Mouse (Mus musculus) heart, postnatal 36 days (tissue): ENCODE data around the gene Nkpd1. TPM values are rescaled to one million over a fixed set of nuclear protein-coding genes. Genes with fewer than 3 reads are reported as not detected.
"Not testable (repeated sequence)": the region's sequence is repeated elsewhere in the genome, so short reads cannot be mapped to it uniquely, and the experiment has no call there.

Source experiments
- DNase-seq, 2 experiments: peaks; one replicate each; pipeline ENCODE4 v3.0.0; 2021 to 2022
- intact Hi-C: fragments of 180-260 bp; cut with DNase I; formaldehyde crosslinking; loops from one replicate; pipeline ENCODE4 v1.15.1; 2025
- total RNA-seq, 2 experiments: library from RNA; stranded (reverse); gene quantifications; 2 replicates each; pipeline ENCODE4 v1.2.3; 2021

Nkpd1 gene
- total RNA-seq, 2 experiments from 2014 or later: not detected

GRCm38 (mm10) chr7:19503481-19504068 lies 14.1 kb upstream of the Nkpd1 start:
- intact Hi-C loops: loop anchor here (2.0 to 5.0 kb wide), 3 partner anchors 39 to 115 kb away; no protein-coding TSS in a partner anchor
- peak; percentile 55 to 56 for DNase-seq

DNA sequence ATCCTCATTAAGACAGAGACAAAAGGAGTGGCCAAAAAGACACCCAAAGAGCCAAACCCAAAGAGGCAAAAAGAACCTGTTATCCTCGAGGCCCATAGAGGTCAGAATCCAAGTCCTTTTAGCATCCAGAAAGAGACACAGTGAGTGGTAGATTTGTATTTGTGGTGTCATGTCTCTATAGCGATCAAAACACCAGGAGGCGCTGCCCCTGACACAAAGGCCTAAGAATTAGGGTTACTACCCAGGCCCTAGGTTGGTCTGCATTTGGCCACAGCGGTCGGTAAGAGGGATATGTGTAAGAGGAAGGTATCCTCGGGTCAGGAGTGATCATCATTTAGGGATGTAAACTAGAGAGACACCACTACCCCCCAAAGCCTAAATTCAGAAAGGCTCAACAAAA lies 11.3 kb upstream of the Nkpd1 start:
- DNase-seq: no peak
- intact Hi-C loops: loop anchor here (2.0 kb wide), 1 partner anchor 66 kb away; no protein-coding TSS in a partner anchor

DNA sequence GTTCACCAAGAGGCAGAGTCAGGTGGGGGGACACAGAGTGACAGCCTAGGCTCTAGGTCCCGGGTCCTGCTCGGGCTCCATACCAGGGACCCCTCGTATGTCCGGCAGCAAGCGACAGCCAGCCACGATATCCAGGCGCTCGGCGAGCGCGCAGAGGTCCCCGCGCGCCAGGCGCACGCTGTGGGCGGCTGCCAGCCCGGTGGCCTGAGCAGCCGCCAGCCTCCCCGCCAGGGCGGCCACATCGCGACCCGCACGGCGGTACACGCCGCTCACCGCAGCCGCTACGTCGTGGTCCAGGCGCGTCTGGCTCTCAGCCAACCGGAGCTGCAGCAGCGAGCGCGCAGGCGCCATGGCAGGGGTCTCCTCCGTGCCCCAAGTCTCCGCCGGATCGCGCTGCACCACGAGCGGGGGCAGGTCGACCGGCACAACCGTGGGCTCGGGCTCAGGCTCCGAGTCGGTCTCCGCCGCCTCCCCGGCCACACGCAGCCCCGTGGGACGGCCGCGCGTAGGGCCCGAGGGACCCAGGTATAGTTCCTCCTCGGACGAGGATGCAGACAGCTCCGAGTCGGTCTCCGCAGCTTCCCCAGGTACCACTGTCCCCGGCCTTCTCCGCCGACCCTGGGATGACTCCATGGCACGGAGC lies 10.5 kb upstream of the Nkpd1 start:
- intact Hi-C loops: loop anchor here (1.0 to 2.0 kb wide), 2 partner anchors 48 to 66 kb away; no protein-coding TSS in a partner anchor
- peak; percentile 36 to 42 for DNase-seq

- intact Hi-C loops: loop anchor here (1.0 to 2.0 kb wide), 2 partner anchors 48 to 65 kb away; no protein-coding TSS in a partner anchor
- no peak for DNase-seq
These were observed 10.0 kb upstream of the Nkpd1 start for GRCm38 (mm10) chr7:19507612-19507981.

DNA sequence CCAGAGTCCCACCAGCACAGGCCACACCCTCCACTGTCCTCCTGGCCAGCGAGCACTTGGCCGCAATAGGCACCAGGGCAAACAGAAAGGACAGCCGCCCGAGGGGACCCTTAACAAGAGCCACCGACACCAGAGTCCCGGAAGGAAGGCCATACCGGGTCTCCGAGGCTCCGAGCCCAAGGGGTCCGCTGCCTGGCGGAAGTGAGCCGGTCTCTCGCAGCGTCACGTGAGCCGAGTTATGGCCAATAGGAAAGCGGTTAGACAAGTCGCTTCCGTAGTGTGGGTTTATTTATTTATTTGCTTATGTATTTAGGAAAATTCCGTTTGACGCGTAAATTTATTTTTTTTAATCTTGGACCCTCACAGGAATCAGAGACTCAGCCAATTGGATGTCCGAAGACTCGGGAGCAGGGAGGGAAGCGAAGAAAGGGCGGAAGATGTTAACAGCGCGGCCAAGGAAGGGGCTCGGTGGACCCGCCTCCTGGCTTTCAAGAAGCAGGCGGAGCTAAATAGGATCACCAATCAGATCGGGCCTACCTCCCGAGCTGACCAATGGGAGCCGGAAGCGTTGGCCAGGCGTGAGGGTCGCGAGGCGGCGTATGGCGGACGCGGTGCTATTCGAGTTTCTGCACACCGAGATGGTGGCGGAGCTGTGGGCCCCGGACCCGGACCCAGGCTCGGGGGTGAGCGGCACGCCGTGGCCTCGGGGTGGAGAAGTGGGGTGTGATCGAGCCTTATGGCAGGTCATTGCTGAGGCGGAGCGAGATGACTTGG lies 9.3 kb upstream of the Nkpd1 start, which contains the start of the genes Bloc1s3 and Trappc6a:
Gene Bloc1s3 (minus strand): TSS at position 218 of the 774 bp plus-strand sequence.
Gene Trappc6a (plus strand): TSS at position 246 of the 774 bp plus-strand sequence.
- intact Hi-C loops: no loop called here
- DNase-seq: peak; percentile 93 to 95

GRCm38 (mm10) chr7:19508924-19509568 lies 8.6 kb upstream of the Nkpd1 start:
- no peak for DNase-seq
- intact Hi-C loops: no loop called here

DNA sequence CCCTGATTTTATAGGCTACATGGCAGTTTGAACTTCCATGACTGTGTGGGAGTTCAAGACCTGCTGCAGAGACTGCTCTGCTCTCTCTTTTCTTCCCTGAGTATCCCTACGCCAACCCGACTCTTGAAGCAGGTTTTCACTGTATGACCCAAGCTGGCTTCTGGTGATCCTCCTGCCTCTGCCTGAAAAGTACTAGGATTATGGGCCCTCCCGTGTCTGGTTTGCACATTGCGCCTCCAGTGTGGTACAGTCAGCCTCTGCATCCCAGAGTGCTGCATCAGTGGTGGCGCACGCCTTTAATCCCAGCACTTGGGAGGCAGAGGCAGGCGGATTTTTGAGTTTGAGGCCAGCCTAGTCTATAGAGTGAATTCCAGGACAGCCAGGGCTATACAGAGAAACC lies 7.9 kb upstream of the Nkpd1 start:
- intact Hi-C loops: no loop called here
- no peak for DNase-seq

GRCm38 (mm10) chr7:19511934-19512333 lies 5.7 kb upstream of the Nkpd1 start:
- DNase-seq, intact Hi-C loops: not testable (repeated sequence)

GRCm38 (mm10) chr7:19512353-19512752 lies 5.3 kb upstream of the Nkpd1 start:
- no peak for DNase-seq
- intact Hi-C loops: no loop called here

DNA sequence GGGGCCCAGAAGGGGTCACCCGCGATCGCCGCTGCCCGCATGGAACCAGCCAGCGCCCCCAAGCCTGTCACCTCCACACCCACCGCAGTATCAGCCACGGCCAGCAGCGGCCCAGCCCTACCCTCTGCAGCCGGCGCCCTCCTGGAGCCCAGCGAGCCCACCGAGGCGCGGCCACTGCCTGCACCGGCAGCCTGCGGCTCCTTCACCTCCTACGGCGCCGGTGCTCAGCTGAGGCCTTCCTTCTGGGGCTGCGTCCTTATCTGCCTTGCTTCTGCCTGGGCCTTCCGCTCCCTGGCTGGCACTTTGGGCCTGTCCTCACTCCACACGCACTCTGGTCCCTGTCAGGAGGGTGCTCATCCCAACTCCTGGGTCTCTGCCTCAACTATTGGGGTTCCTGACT lies 2.4 kb downstream of the Nkpd1 start:
- no peak for DNase-seq
- intact Hi-C loops: no loop called here

- intact Hi-C loops: no loop called here
- DNase-seq: no peak
These were observed 5.5 kb downstream of the Nkpd1 start for GRCm38 (mm10) chr7:19523017-19523756.

DNA sequence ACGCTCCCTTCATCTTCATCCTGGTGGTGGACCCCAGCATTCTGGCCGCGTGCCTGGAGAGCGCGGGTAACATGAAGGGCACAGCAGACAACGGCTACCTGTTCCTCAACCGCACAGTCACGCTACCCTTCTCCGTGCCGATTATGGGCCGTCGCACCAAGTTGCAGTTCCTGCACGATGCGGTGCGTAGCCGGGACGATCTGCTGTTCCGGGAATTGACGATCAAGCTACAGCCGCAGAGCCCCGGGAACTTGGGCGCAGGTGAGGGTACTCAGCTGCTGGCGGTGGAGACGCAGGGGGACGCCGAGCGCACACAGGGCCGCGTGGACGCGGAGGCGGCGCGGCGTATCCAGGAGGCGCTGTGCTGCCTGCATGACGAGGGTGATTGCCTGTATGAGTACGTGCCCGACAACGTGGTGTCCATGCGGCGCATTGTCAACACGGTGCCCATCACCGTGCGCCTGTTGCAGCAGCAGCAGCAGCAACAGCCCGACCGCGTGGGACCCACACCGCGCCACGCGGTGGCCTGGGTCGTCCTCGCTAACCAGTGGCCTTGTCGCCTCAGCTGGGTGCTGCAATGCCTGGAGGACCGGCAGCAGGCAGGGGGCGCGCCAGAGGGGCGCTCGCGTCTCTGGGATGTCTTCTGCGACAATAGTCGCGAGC lies 6.2 kb downstream of the Nkpd1 start:
- intact Hi-C loops: no loop called here
- DNase-seq: peak; percentile 47 to 57

- intact Hi-C loops: no loop called here
- DNase-seq: no peak
These were observed 6.9 kb downstream of the Nkpd1 start for GRCm38 (mm10) chr7:19524420-19525104.

GRCm38 (mm10) chr7:19525105-19525481 lies 7.5 kb downstream of the Nkpd1 start:
- no peak for DNase-seq

GRCm38 (mm10) chr7:19531077-19531476 lies 13.4 kb downstream of the Nkpd1 start:
- DNase-seq: no peak
- intact Hi-C loops: no loop called here

More at GRCm38 (mm10) chr7:19525105-19525481, 7.5 kb downstream of the Nkpd1 start:
- intact Hi-C loops: no loop called here

- DNase-seq: no peak
- intact Hi-C loops: no loop called here
These were observed 14.6 kb downstream of the Nkpd1 start for GRCm38 (mm10) chr7:19532240-19532639.

GRCm38 (mm10) chr7:19534676-19535075 lies 17.0 kb downstream of the Nkpd1 start:
- intact Hi-C loops: no loop called here
- no peak for DNase-seq

DNA sequence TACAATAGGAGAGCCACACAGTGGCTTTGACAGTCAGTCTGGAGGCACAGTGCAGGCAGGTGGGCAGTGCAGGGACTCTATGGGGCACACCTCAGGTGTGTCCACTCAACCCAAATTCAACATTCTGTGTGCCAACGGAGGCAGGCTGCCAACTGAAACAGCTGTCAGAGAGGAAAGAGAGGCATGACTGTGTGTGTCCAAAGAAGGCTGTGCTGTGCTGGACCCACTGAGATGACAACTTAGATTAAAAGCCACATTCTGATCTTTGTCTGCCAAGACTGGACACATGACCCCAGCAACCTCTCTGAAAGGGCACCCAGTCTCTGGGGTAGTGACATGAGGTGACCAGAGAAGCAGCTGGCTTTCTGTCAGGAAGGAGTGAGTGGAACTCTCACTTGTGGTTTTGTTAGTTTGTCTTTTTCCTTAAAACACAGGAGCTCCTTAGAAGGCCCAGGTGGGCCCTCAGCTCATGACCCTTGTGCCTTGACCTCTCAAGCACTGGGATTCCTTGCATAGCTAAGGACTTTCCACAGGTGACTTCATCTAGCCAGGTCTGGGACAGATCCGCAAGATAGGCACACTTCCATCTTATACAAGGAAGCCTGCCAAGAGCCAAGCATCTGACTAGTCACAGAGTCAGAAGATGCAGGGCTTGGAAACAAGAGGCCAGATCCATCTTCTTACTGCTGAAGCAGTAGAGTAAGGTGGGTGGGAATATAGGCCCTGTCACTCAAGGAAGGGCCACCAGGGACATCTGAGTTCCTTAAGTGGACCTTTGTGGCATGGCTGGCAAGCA lies 23.3 kb downstream of the Nkpd1 start:
- intact Hi-C loops: no loop called here
- no peak for DNase-seq
